Mouse (Mus musculus) heart, embryonic 12.5 days (tissue): ENCODE measurements around the gene Paqr9. TPM values are rescaled to one million over a fixed set of nuclear protein-coding genes. Genes with fewer than 3 reads are reported as not detected.

Experiments
- ATAC-seq: fragments of 200-750 bp; cut with Nextera tagmentation; 2 replicates; pipeline ENCODE4 v1.8.0; 2017; ENCODE audit warnings: moderate TSS enrichment, moderate library complexity; ENCODE audit not compliant: insufficient number of reproducible peaks, low FRiP score
- H3K27ac ChIP-seq: fragments of 300-500 bp; sonication (generic); 2 replicates; pipeline ENCODE4 v1.5.1; 2016; ENCODE audit warnings: mild to moderate bottlenecking, moderate library complexity; ENCODE audit not compliant: poor library complexity, severe bottlenecking
- H3K27me3 ChIP-seq: fragments of 300-500 bp; sonication (generic); replicated peaks from 2 replicates; pipeline ENCODE4 v1.6.1; 2016; ENCODE audit warnings: mild to moderate bottlenecking, moderate library complexity
- H3K36me3 ChIP-seq: fragments of 300-500 bp; sonication (generic); 2 replicates; pipeline ENCODE4 v1.6.1; 2016; ENCODE audit warnings: mild to moderate bottlenecking, moderate library complexity
- H3K4me1 ChIP-seq: fragments of 300-500 bp; sonication (generic); replicated peaks from 2 replicates; pipeline ENCODE4 v1.6.1; 2016; ENCODE audit warnings: mild to moderate bottlenecking
- H3K4me2 ChIP-seq: fragments of 300-500 bp; sonication (generic); 2 replicates; pipeline ENCODE4 v1.6.1; 2016; ENCODE audit warnings: mild to moderate bottlenecking, moderate library complexity
- H3K4me3 ChIP-seq: fragments of 300-500 bp; sonication (generic); 2 replicates; pipeline ENCODE4 v1.5.1; 2016; ENCODE audit warnings: mild to moderate bottlenecking
- H3K9ac ChIP-seq: fragments of 300-500 bp; sonication (generic); 2 replicates; pipeline ENCODE4 v1.6.1; 2016; ENCODE audit warnings: mild to moderate bottlenecking, moderate library complexity
- H3K9me3 ChIP-seq: fragments of 300-500 bp; sonication (generic); replicated peaks from 2 replicates; pipeline ENCODE4 v1.6.1; 2016; ENCODE audit warnings: mild to moderate bottlenecking, moderate library complexity
- WGBS: fragments of 180-500 bp; shearing (Covaris S2); methylation state at CpG from one replicate; pipeline ENCODE4 v1.1.7; 2016; 5-methylcytosine and 5-hydroxymethylcytosine counted together
- polyA plus RNA-seq: library from polyadenylated mRNA; unstranded; fragments of >200 nt; fragmentation: Nextera tagmentation; extraction: Ambion mirVana; gene quantifications from 2 replicates; pipeline ENCODE4 v1.2.1, GENCODE M21; 2016

Paqr9 gene
- polyA plus RNA-seq, 1 experiment from 2014 or later, result 0.89 TPM

GRCm38 (mm10) chr9:95581021-95581757, 21.7 kb downstream of the Paqr9 start:
- H3K9me3 ChIP-seq, result peaks cover 3% of the 10 kb centered on the region
- no peak overlapping the region for H3K27ac ChIP-seq
- no peak overlapping the region for H3K4me3 ChIP-seq
- no peak overlapping the region for H3K9ac ChIP-seq
- H3K36me3 ChIP-seq, result no peaks in the 10 kb centered on the region
- WGBS, result 33% methylated on average over 16 of the region's 16 CpGs
- H3K27me3 ChIP-seq, result 0 out of 2 replicates have a peak, but pooled peaks cover 4% of the 10 kb centered on the region
- peaks cover 10% of the 10 kb centered on the region; the same call in 1 of the 2 replicates for H3K4me1 ChIP-seq
- ATAC-seq, result no peak
- H3K4me2 ChIP-seq, result peak overlapping the region; percentile 76

GRCm38 (mm10) chr9:95581758-95582515, 22.5 kb downstream of the Paqr9 start:
- H3K9ac ChIP-seq, result no peak overlapping the region
- 0 out of 2 replicates have a peak, but pooled peaks cover 4% of the 10 kb centered on the region for H3K27me3 ChIP-seq
- peaks cover 10% of the 10 kb centered on the region; the same call in 1 of the 2 replicates for H3K4me1 ChIP-seq
- 10% methylated on average over 20 of the region's 20 CpGs for WGBS
- H3K9me3 ChIP-seq, result peaks cover 6% of the 10 kb centered on the region
- no peak for ATAC-seq
- peak overlapping the region; percentile 76 for H3K4me2 ChIP-seq
- no peaks in the 10 kb centered on the region for H3K36me3 ChIP-seq
- no peak overlapping the region for H3K27ac ChIP-seq
- peak overlapping the region; percentile 50 for H3K4me3 ChIP-seq

- H3K27me3 ChIP-seq, result 0 out of 2 replicates have a peak, but pooled peaks cover 4% of the 10 kb centered on the region
- peaks cover 6% of the 10 kb centered on the region for H3K9me3 ChIP-seq
- peaks cover 10% of the 10 kb centered on the region; the same call in 1 of the 2 replicates for H3K4me1 ChIP-seq
- H3K4me3 ChIP-seq, result peak overlapping the region; percentile 50
- no peak for ATAC-seq
- WGBS, result 16% methylated on average over 8 of the region's 8 CpGs
- no peak overlapping the region for H3K9ac ChIP-seq
- H3K27ac ChIP-seq, result no peak overlapping the region
- no peaks in the 10 kb centered on the region for H3K36me3 ChIP-seq
- peak overlapping the region; percentile 76 for H3K4me2 ChIP-seq
These were observed 23.1 kb downstream of the Paqr9 start for GRCm38 (mm10) chr9:95582555-95582954.

GRCm38 (mm10) chr9:95586046-95586445, 26.6 kb downstream of the Paqr9 start:
- no peak for ATAC-seq
- Histone ChIP-seq H3K4me3 (no peak overlapping the region), H3K36me3 (no peaks in the 10 kb centered on the region), H3K9ac (no peak overlapping the region), H3K27me3 (0 out of 2 replicates have a peak, but pooled peaks cover 4% of the 10 kb centered on the region), H3K27ac (no peak overlapping the region), H3K9me3 (peaks cover 6% of the 10 kb centered on the region), H3K4me2 (no peak overlapping the region), H3K4me1 (peaks cover 8% of the 10 kb centered on the region; the same call in 1 of the 2 replicates)
- 80% methylated on average over 5 of the region's 5 CpGs for WGBS

GRCm38 (mm10) chr9:95588070-95588469, 28.6 kb downstream of the Paqr9 start:
- H3K9me3 ChIP-seq, result peaks cover 6% of the 10 kb centered on the region
- no peak for ATAC-seq
- 87% methylated on average over 7 of the region's 7 CpGs for WGBS
- no peak overlapping the region for H3K27ac ChIP-seq
- no peak overlapping the region for H3K9ac ChIP-seq
- H3K36me3 ChIP-seq, result no peaks in the 10 kb centered on the region
- H3K27me3 ChIP-seq, result 0 out of 2 replicates have a peak, but pooled peaks cover 4% of the 10 kb centered on the region
- H3K4me1 ChIP-seq, result no peaks in the 10 kb centered on the region
- H3K4me2 ChIP-seq, result no peak overlapping the region
- H3K4me3 ChIP-seq, result no peak overlapping the region

GRCm38 (mm10) chr9:95594291-95594690, 34.8 kb downstream of the Paqr9 start:
- whole genome bisulfite sequencing, result 80% methylated on average over 4 of the region's 4 CpGs
- H3K4me1 ChIP-seq, result no peaks in the 10 kb centered on the region
- H3K4me3 ChIP-seq, result no peak overlapping the region
- no peak overlapping the region for H3K4me2 ChIP-seq
- ATAC-seq, result no peak
- H3K27ac ChIP-seq, result no peak overlapping the region
- no peaks in the 10 kb centered on the region for H3K27me3 ChIP-seq
- H3K9me3 ChIP-seq, result no peaks in the 10 kb centered on the region
- H3K36me3 ChIP-seq, result no peaks in the 10 kb centered on the region
- no peak overlapping the region for H3K9ac ChIP-seq

GRCm38 (mm10) chr9:95597466-95598178, 38.2 kb downstream of the Paqr9 start:
- ATAC-seq, result no peak
- H3K4me1 ChIP-seq, result no peaks in the 10 kb centered on the region
- WGBS, result 55% methylated on average over 13 of the region's 13 CpGs
- H3K9me3 ChIP-seq, result no peaks in the 10 kb centered on the region
- peak overlapping the region; percentile 47 for H3K4me2 ChIP-seq
- no peaks in the 10 kb centered on the region for H3K36me3 ChIP-seq
- no peaks in the 10 kb centered on the region for H3K27me3 ChIP-seq
- no peak overlapping the region for H3K9ac ChIP-seq
- H3K4me3 ChIP-seq, result peak overlapping the region; percentile 23; the same call in 1 of the 2 replicates
- no peak overlapping the region for H3K27ac ChIP-seq

- Histone ChIP-seq H3K27ac (no peak overlapping the region), H3K9me3 (no peaks in the 10 kb centered on the region), H3K9ac (no peak overlapping the region), H3K4me2 (peak overlapping the region; percentile 47), H3K27me3 (no peaks in the 10 kb centered on the region), H3K4me3 (peak overlapping the region; percentile 23; the same call in 1 of the 2 replicates), H3K36me3 (no peaks in the 10 kb centered on the region), H3K4me1 (no peaks in the 10 kb centered on the region)
- ATAC-seq, result no peak
- 40% methylated on average over 19 of the region's 19 CpGs for WGBS
These were observed 38.8 kb downstream of the Paqr9 start for GRCm38 (mm10) chr9:95598179-95598721.

GRCm38 (mm10) chr9:95599399-95599798, 39.9 kb downstream of the Paqr9 start:
- Histone ChIP-seq H3K4me3 (no peak overlapping the region), H3K4me1 (0 out of 2 replicates have a peak, but pooled peaks cover 5% of the 10 kb centered on the region), H3K36me3 (no peaks in the 10 kb centered on the region), H3K27ac (no peak overlapping the region), H3K4me2 (no peak overlapping the region), H3K9ac (no peak overlapping the region), H3K27me3 (no peaks in the 10 kb centered on the region), H3K9me3 (no peaks in the 10 kb centered on the region)
- no peak for ATAC-seq
- WGBS, result 81% methylated on average over 4 of the region's 4 CpGs

- H3K27me3 ChIP-seq, result no peaks in the 10 kb centered on the region
- 0 out of 2 replicates have a peak, but pooled peaks cover 5% of the 10 kb centered on the region for H3K4me1 ChIP-seq
- no peak overlapping the region for H3K27ac ChIP-seq
- H3K9ac ChIP-seq, result no peak overlapping the region
- H3K36me3 ChIP-seq, result no peaks in the 10 kb centered on the region
- no peak for ATAC-seq
- no peaks in the 10 kb centered on the region for H3K9me3 ChIP-seq
- no peak overlapping the region for H3K4me2 ChIP-seq
- H3K4me3 ChIP-seq, result no peak overlapping the region
- WGBS, result 80% methylated on average over 3 of the region's 3 CpGs
These were observed 43.4 kb downstream of the Paqr9 start for GRCm38 (mm10) chr9:95602849-95603248.
